Mouse (Mus musculus): ENCODE data around the gene Adh1.

Adh1 gene

GRCm38 (mm10) chr3:138260721-138261669 is at the start of gene Adh1:
Gene Adh1, plus strand, starts transcription at chr3:138260991.
- no peak for DNase-seq (ENCODE audit: low spot score)

GRCm38 (mm10) chr3:138212431-138212951 is 48.3 kb upstream of the Adh1 start:
- DNase-seq (ENCODE audit: low spot score): no peak

GRCm38 (mm10) chr3:138215395-138215989 is 45.3 kb upstream of the Adh1 start:
- DNase-seq (ENCODE audit: low spot score): no peak

DNA sequence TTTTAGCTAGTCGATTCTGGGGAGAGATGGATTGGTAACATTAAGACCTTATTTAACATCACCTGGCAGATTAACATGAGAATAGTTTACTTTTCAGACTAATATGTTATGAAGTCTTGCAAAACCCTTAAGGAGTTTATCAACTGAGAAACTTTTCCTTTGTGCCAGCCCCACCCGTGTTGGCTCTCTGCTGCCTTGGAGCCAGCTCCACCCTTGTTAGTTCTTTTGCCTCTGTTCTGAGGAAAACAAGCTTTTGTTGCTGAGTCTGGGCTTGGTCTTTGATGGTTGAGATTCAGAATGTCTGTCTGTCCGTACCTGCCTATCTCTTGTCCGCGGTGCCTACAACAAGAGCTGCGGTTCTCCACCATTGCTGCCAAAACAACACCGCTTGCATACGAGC is 44.7 kb upstream of the Adh1 start:
- no peak for DNase-seq (ENCODE audit: low spot score)

DNA sequence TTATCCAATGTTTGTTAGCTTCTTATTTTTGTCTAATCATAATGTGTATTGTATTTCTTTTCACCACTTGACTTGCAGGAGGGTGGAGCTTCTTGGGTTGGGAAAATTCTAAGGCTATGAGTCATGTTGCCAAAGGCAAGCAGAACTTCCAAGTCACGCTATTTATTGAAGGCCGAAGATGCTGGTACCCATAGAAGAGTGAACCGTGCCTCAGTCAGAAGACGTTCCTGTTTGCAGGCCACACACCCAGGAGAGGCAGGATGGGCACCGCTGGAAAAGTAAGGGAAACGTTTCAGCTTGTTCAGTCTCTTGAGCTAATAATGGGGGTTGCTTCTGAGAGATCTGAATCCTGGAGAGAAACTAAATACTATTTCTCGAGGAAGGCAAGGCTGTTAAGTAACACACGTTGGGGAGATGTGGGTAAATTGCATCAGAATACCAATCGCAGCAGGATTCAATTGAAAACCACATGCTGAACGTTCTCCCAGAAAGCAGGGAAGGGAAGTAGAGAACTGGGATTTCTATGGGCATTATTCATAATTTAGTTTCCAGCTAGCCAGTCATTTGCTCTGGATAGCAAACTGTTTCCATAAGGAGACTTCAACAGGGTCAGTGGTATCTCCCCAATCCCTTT is 43.0 kb upstream of the Adh1 start, which contains the start of gene Adh7:
Adh7 (plus strand) TSS at position 130 of the 634 bp plus-strand sequence.
- DNase-seq (ENCODE audit: low spot score): no peak

- DNase-seq (ENCODE audit: low spot score): no peak
These were observed 39.7 kb upstream of the Adh1 start for GRCm38 (mm10) chr3:138221116-138221515.

- no peak for DNase-seq (ENCODE audit: low spot score)
These were observed 38.3 kb upstream of the Adh1 start for GRCm38 (mm10) chr3:138222511-138222910.

DNA sequence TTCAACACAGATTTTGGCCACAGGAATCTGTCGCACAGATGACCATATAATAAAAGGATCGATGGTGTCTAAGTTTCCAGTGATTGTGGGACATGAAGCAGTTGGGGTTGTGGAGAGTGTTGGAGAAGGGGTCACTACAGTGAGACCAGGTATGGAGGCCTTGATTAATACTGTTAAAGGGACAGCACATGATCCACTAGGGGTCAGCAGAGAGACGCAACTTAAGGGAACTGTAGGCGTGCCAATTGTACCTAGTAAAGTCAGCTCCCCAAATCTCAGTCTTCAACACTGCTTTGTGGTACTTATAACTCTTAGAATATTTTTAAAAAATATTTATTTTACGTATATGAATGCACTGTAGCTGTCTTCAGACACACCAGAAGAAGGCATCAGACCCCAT is 37.8 kb upstream of the Adh1 start:
- peak; percentile 60 for DNase-seq (ENCODE audit: low spot score)

DNA sequence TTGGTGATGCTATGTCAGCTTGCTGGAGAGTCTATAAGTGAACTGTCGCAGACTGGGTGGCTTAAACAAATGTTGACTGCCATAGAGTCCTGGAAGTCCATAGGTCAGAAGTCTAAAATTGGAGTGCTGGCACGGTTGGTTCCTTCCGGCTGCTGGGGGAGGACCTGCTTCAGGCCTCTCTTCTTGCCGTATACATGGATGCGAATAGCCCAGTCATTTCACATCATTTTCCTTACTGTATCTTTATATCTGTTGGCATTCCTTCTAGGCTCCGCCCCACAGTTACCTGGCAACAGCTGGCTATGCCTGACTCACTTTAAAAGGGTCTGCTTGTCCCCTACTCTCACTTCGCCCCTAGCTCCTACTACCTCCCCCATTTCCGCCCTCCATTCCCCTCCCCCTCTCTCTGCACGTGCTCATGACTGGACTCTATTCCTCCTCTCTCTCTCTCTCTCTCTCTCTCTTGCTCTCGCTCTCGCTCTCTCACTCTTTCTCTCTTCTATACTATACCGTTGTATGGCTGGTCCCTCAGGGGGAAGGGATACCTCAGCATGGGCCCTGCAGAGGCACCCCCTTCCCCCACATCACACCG is 36.3 kb upstream of the Adh1 start:
- no peak for DNase-seq (ENCODE audit: low spot score)

DNA sequence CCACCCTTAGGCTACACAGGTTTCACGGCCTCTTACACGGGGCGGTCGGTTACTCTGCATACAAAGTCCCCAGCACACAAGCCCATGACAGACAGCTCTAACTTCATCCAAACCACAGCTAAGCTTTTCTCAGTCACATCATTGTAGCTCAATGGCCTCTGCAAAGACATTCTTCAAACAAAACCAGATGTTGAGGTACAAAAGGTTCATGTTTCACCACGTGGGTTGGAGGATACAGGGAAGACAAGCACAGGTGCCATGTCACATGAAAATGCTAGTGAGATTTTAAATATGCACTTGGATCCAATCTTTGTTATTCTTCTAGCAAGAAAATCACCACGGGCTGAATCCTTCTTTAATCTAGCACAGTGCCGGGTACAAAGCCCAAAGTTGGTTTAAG is 35.5 kb upstream of the Adh1 start:
- no peak for DNase-seq (ENCODE audit: low spot score)

- no peak for DNase-seq (ENCODE audit: low spot score)
These were observed 34.9 kb upstream of the Adh1 start for GRCm38 (mm10) chr3:138225853-138226252.

DNA sequence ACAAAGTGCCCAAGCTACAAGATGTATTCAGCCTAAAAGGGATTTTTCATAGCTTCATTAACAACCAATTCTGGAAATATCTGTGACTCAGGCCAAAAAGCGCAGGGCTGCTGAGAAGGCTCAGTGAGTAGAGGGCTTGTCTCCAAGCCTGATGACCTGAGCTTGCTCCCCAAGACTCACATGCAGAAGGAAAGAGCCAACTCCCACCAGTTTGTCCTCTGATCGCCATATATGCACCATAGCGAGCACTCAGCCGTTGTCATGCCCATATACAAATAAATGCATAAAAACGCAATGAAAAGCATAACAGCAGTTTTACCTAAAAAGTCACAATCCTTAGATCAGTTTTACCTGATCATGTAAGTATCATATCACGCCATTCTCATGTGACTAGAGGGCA is 34.3 kb upstream of the Adh1 start:
- no peak for DNase-seq (ENCODE audit: low spot score)

GRCm38 (mm10) chr3:138227082-138227481 is 33.7 kb upstream of the Adh1 start:
- DNase-seq (ENCODE audit: low spot score): no peak

DNA sequence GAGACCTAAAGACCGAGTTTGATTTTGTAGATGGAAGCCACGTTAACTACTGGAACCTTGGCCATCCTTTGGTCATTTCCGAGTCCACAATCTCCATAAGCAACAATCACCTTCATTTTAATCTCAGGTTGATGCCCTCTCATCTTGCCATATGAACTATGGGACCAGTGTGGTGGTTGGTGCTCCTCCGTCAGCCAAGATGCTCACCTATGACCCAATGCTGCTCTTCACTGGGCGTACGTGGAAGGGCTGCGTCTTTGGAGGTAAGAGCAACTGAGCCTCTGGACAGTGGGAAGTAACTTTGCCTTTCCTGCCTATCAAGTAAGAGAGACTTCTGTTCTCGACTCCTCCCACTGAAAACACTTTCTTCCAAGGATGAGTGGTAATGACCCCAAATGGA is 33.0 kb upstream of the Adh1 start:
- no peak for DNase-seq (ENCODE audit: low spot score)

DNA sequence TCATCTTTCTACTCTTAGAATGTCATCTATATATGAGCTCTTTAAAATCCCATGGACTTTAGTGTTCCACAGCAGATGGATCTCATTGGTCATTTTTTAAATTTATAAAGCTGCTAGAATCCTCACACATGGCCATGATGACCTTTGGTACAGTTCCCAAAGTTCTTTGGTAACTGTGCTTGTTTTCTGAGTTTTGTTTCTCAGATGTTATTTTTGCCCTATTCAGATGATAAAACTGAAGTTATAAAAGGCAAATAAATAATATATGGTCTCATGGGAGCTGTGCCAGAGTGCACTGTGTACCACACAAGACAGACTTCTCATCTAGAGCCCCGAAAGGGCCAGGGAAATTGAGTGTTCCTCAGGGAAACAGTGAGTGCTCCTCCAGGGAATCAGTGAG is 31.3 kb upstream of the Adh1 start:
- no peak for DNase-seq (ENCODE audit: low spot score)

- DNase-seq (ENCODE audit: low spot score): no peak
These were observed 30.5 kb upstream of the Adh1 start for GRCm38 (mm10) chr3:138230266-138230665.

DNA sequence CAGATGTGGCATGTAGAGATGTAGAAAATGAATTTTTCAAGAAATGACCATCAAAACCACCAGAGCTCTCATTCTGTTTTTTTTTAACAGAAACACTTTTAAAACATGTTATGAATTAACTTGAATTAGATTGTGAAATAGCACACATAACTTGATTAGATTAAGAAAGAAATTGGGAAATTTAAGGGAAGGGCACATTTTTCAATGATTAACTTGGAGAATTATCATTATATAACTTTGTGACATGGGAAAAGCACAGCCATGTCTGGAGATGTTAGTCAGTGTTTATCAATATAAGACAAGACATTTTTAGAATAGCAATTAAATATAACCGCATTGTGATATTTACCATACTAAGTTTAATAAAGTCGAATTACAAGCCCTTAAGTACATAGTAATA is 29.3 kb upstream of the Adh1 start:
- no peak for DNase-seq (ENCODE audit: low spot score)

GRCm38 (mm10) chr3:138236546-138237163 is 24.1 kb upstream of the Adh1 start:
- no peak for DNase-seq (ENCODE audit: low spot score)

GRCm38 (mm10) chr3:138238046-138238445 is 22.7 kb upstream of the Adh1 start:
- no peak for DNase-seq (ENCODE audit: low spot score)

- no peak for DNase-seq (ENCODE audit: low spot score)
These were observed 21.3 kb upstream of the Adh1 start for GRCm38 (mm10) chr3:138239461-138239860.

- no peak for DNase-seq (ENCODE audit: low spot score)
These were observed 20.4 kb upstream of the Adh1 start for GRCm38 (mm10) chr3:138240411-138240810.

DNA sequence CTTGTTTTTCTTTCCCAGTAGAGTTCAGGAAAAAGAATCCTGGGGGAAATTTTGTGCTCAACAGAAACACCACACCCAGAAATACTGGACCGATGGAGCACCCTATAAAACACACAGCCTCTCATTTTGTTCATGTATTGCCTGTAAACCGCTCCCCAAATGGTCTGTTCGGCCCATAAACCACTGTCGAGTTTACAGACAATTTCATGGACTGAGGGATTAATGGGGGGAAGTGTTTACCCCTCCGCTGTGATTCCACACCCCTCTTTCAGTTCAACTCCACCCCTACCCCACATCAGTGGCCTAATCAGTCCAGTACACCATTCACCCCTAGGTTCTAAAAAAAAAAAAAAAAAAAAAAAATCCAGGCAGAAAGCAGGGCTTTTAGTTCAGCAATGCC is 19.8 kb upstream of the Adh1 start:
- no peak for DNase-seq (ENCODE audit: low spot score)
